Mouse (Mus musculus) G1E-ER4 (cell line): ENCODE results near the gene Spen. TPM values are rescaled to one million over a fixed set of nuclear protein-coding genes. Genes with fewer than 3 reads are reported as not detected.

Experiments used
- GATA1 ChIP-seq: IDR thresholded peaks from one replicate; pipeline ENCODE4 v1.8.0; 2012; ENCODE audit warnings: low read length, inconsistent platforms
- polyA plus RNA-seq: library from polyadenylated mRNA; stranded (reverse); fragments of >175 nt; gene quantifications from 2 replicates; pipeline ENCODE4 v1.2.3, GENCODE M21; 2012

The Spen gene
- polyA plus RNA-seq, 1 experiment: 156 TPM

DNA sequence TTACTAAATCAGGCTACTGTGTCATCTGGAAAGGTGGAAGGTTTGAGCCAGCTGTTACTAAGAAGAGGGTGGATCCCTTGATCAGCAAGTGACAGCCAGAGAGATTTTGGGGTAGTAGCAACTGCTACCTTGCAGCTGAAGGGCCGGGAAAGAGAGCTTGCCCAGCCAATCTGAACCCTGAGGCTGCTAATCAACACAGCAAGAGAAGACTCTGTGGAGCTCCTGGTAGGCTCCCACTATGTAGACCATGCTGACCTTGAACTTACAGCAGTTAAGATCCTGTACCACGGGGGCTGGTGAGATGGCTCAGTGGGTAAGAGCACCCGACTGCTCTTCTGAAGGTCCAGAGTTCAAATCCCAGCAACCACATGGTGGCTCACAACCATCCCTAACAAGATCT, 26.3 kb upstream of the Spen start:
- TF ChIP-seq GATA1: no peak

GRCm38 (mm10) chr4:141564209-141564608, 25.8 kb upstream of the Spen start:
- no peak for TF ChIP-seq GATA1

- TF ChIP-seq GATA1: no peak
Measured at GRCm38 (mm10) chr4:141562281-141562680, 23.9 kb upstream of the Spen start.

DNA sequence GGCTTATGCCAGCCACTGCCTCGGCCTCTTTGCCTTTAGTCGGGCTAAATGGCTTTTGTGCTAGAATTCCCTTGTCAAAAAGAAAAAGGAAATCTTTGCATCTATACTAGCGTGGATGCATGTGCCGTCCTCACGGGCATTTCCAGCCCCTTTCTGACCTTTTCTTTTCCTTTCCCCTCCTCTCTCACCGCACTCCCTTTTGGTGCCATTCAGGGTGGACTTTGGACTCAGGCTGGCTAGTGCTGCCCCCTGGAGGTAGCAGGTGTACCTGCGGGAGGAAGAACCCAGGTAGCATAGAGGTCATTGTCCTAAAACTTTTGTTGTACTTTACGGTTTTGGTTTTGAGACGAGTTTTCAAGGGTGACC, 21.5 kb upstream of the Spen start:
- TF ChIP-seq GATA1: no peak

- TF ChIP-seq GATA1: no peak
Measured at GRCm38 (mm10) chr4:141559131-141559897, 20.9 kb upstream of the Spen start.

- TF ChIP-seq GATA1: no peak
Measured at GRCm38 (mm10) chr4:141558658-141559057, 20.3 kb upstream of the Spen start.

- no peak for TF ChIP-seq GATA1
Measured at GRCm38 (mm10) chr4:141552484-141552883, 14.1 kb upstream of the Spen start.

DNA sequence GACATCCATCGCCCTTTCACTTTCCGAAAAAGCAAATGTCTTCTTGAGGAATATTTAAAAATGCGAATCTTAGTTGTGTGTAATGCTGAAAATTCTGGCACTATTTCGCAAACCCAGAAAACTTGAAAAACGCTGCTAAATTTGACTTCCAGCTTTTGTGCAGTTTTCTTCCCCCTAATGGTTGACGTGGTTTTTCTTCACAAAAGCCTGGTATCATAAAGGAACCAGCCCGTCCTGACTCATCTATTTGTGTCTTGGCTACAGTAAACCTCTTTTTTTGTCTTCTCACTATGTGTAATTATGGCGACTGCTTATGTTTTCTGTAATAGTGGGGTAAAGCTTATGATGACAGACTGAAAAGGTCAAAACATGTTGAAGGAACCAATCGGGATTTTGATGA, 8.9 kb upstream of the Spen start:
- TF ChIP-seq GATA1: no peak

- no peak for TF ChIP-seq GATA1
Measured at GRCm38 (mm10) chr4:141546334-141547200, 8.2 kb upstream of the Spen start.

DNA sequence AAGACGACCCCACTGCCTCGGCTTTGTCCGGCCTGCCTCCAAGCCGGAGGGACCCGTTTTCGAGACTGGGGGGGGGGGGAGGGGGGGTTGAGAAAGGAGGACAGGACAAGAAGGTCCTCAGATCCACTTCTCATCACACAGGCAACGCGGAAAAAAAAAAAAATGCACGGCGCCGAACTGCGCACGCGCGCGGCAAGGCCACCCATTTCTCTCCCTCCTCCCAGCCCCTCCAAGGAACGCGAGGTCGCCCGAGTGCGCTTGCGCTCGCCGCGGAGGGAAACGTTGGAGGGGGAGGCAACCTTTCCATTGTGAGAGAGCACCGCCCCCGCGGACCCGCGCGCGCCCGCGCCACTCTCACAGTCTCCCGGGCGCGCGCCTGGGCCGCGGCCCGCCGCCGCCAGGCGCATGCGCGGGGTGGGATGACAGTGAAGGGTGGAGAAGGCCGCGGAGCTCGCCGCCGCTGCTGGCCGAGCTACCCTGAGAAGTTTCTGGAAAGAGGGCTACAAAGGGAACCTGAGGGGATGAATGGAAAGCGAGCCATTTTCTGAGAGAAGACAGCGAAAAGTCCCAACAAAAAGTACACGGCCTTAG, 7.4 kb upstream of the Spen start:
- TF ChIP-seq GATA1: no peak

DNA sequence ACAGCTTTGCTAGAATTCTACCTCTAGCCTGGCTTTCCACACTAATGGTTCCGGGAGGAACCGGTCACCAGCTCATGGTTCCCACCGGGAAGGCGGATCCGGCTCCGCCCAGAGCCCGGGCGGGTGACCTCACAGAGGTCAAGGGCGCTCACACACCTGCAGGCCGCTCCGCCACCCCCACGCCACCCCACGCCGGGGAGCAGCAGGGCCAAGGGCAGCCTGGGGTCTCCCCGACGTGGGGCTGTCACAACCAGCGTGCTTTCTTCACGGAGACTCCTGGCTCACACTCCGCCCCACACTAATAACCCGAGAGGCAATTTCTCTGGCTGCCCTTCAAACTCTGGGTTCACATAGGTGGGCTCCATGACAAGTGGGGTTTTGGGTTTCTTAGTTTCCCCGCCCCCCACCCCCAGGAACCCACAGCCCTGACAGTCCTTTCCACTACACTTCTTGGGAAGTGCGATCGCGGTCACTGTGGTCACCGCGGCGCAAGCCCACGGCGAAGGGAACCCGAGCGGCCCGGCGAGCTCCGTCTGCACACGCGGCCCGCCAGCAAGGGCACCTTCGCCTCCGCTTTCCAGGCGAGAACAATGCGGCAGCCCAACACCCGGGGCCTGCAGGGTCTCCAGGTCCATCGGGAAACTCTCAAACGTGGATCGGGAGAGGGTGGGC, 6.8 kb upstream of the Spen start:
- TF ChIP-seq GATA1: no peak

- no peak for TF ChIP-seq GATA1
Measured at GRCm38 (mm10) chr4:141544536-141544935, 6.1 kb upstream of the Spen start.

- no peak for TF ChIP-seq GATA1
Measured at GRCm38 (mm10) chr4:141543593-141543992, 5.2 kb upstream of the Spen start.

DNA sequence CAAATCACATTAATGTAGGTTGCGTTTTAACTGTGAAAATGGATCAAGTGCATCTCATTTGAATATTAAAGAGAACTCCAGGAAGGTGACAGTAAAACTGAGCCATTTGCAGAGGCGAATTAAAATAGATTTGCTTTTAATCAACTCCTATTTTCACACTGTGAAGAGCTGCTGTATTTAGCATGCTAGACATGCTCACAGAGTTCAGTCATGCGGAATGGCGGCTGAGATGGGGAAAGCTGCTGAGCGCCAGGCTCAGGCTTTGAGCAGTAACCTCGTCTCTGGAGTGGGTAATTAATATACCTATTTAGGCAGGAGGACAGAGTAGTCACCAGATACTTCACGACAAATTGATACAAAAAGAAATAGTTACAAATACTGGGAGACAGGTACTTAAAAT, 3.5 kb upstream of the Spen start:
- no peak for TF ChIP-seq GATA1

GRCm38 (mm10) chr4:141540844-141541243, 2.4 kb upstream of the Spen start:
- TF ChIP-seq GATA1: no peak
